Mouse (Mus musculus) hindbrain, postnatal 0 days (tissue): ENCODE results near the gene Rpusd3. TPM values are rescaled to one million over a fixed set of nuclear protein-coding genes. Genes with fewer than 3 reads are reported as not detected.

Experiments used
- ATAC-seq: fragments of 200-750 bp; cut with Nextera tagmentation; 2 replicates; pipeline ENCODE4 v1.8.0; 2017; ENCODE audit warnings: mild to moderate bottlenecking, moderate TSS enrichment, moderate library complexity
- DNase-seq: peaks from one replicate; pipeline ENCODE4 v3.0.0-alpha.2; 2015; ENCODE audit warnings: low spot score
- H3K27ac ChIP-seq: fragments of 300-500 bp; sonication (generic); 2 replicates; pipeline ENCODE4 v1.5.1; 2014; ENCODE audit warnings: mild to moderate bottlenecking
- H3K27me3 ChIP-seq: fragments of 300-500 bp; sonication (generic); 2 replicates; pipeline ENCODE4 v1.6.1; 2014; ENCODE audit warnings: low read length, mixed read lengths; ENCODE audit not compliant: insufficient read depth
- H3K36me3 ChIP-seq: fragments of 300-500 bp; sonication (generic); 2 replicates; pipeline ENCODE4 v1.6.1; 2014; ENCODE audit warnings: low read length, mixed read lengths; ENCODE audit not compliant: insufficient read depth
- H3K4me1 ChIP-seq: fragments of 300-500 bp; sonication (generic); 2 replicates; pipeline ENCODE4 v1.6.1; 2014; ENCODE audit warnings: antibody characterized with exemption, low read length, mixed read lengths; ENCODE audit not compliant: insufficient read depth
- H3K4me2 ChIP-seq: fragments of 300-500 bp; sonication (generic); 2 replicates; pipeline ENCODE4 v1.6.1; 2014; ENCODE audit warnings: low read depth, mild to moderate bottlenecking, low read length, moderate library complexity, mixed read lengths
- H3K4me3 ChIP-seq: fragments of 300-500 bp; sonication (generic); 2 replicates; pipeline ENCODE4 v1.5.1; 2014; ENCODE audit warnings: low read length
- H3K9ac ChIP-seq: fragments of 300-500 bp; sonication (generic); replicated peaks from 2 replicates; pipeline ENCODE4 v1.6.1; 2014; ENCODE audit warnings: mild to moderate bottlenecking, low read length, moderate library complexity, mixed read lengths
- H3K9me3 ChIP-seq: fragments of 300-500 bp; sonication (generic); 2 replicates; pipeline ENCODE4 v1.6.1; 2016; ENCODE audit warnings: low read length, mixed read lengths
- CTCF ChIP-seq: IDR thresholded peaks from 2 replicates; pipeline ENCODE4 v1.5.1; 2016; ENCODE audit warnings: antibody characterized with exemption, control low read depth, low read depth
- WGBS: fragments of 180-500 bp; shearing (Covaris S2); extraction: QIAGEN DNeasy Blood & Tissue Kit; methylation state at CpG from one replicate; pipeline ENCODE4 v1.1.7; 2014; 5-methylcytosine and 5-hydroxymethylcytosine counted together
- microRNA-seq, 2 experiments: library from miRNA; unstranded; fragments of <30 nt; microRNA quantifications; one replicate each; pipeline ENCODE4; 2016
- polyA plus RNA-seq: library from polyadenylated mRNA; unstranded; fragments of >200 nt; fragmentation: Nextera tagmentation; extraction: Ambion mirVana; gene quantifications from 2 replicates; pipeline ENCODE4 v1.2.1, GENCODE M21; 2015
- total RNA-seq: library from RNA; depleted of rRNA; stranded (reverse); fragments of >200 nt; gene quantifications from 2 replicates; pipeline ENCODE4 v1.2.3, GENCODE M21; 2014; rRNA removed

The Rpusd3 gene
- total and polyA plus RNA-seq, 2 experiments from 2014 or later, result 20.8 to 27.3 TPM

DNA sequence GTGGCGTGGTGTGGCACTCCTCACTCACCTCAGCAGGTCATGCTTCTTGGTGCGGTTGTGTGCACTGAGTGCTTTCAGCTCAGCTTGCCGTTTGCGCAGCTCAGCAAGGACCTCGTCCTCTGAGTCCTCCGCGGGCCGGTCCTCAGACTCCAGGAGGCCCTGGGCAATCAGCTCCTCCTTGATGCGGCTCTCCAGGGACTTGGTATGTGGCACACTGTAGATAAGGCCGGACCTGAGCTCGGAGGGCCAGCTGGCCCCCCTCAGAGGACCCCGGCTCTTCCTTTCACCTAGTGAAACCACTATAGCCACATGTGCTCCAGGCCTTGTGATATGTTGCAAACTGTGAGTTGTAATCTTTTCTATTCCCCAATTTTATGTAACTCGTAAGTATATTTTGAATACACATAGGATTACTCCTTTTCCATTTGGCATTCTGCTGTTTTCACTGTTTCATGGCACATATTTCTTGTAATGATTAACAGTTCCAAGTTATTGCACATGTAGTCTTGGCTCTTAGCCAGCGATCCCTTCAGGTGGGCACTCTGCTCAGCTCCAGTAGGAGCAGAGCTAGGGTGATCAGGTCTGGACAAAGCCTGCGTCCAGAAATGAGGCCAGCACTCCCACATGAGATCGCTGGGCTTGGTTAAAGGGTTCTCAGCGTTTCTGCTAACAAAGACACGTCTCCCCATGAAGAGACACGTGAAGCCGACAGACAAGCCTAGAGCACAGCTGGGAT lies 48.8 kb downstream of the Rpusd3 start:
- H3K36me3 ChIP-seq, result peaks cover 74% of the 10 kb centered on the region
- WGBS, result 95% methylated on average over 20 of the region's 20 CpGs
- H3K4me2 ChIP-seq, result no peak overlapping the region
- no peaks in the 10 kb centered on the region for H3K27me3 ChIP-seq
- no peaks in the 10 kb centered on the region for H3K4me1 ChIP-seq
- no peak for TF ChIP-seq CTCF
- H3K27ac ChIP-seq, result no peak overlapping the region
- H3K9me3 ChIP-seq, result no peaks in the 10 kb centered on the region
- H3K9ac ChIP-seq, result no peak overlapping the region
- H3K4me3 ChIP-seq, result no peak overlapping the region
- no peak for DNase-seq
- no peak for ATAC-seq

DNA sequence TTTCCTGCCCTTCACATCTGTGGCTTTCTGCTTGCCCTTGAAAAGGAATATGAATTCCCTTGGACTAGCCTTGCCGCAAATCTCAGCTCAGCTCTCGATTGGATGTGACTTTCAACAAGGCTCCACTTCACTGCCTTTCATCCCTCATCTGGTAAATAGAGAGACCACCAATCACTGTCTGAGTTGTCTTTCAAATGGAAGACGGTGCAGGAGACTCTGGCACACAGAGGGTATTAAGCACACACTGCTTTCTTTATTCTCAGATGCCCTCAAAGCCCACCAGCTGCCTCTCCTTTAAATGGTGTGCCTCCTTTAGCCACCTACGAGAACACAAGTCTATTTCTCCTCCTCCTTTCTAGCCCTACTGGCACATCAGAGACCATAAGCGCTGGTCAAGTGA lies 50.6 kb downstream of the Rpusd3 start:
- peak; percentile 31 for DNase-seq
- Histone ChIP-seq H3K9ac (no peak overlapping the region), H3K4me1 (no peaks in the 10 kb centered on the region), H3K36me3 (peaks cover 59% of the 10 kb centered on the region), H3K27ac (no peak overlapping the region), H3K4me2 (no peak overlapping the region), H3K9me3 (no peaks in the 10 kb centered on the region), H3K4me3 (no peak overlapping the region), H3K27me3 (no peaks in the 10 kb centered on the region)
- ATAC-seq, result peak; percentile 68
- WGBS, result 65% methylated on average over 5 of the region's 5 CpGs
- TF ChIP-seq CTCF, result no peak

DNA sequence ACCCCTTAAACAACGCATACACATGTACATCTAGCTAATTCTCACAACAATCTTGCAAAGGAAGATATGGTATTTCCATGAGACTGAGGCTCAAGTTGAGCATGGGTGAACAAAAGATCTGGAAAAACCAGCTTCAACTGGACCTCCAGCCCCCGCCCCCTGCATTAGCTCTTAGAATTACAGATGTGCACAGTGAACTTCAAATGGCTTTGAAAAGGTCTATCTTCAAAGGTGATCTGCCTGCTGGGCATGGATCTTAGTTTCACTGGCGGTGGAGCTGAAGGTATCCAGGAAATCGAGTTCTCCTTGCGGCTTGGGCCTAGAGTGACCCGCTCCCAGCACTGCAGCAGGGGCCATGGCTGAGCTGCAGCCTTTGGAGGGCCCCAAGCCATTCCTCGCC lies 51.0 kb downstream of the Rpusd3 start:
- ATAC-seq (no peak), DNase-seq (no peak)
- 84% methylated on average over 7 of the region's 7 CpGs for WGBS
- Histone ChIP-seq H3K27me3 (no peaks in the 10 kb centered on the region), H3K36me3 (peaks cover 54% of the 10 kb centered on the region), H3K9me3 (no peaks in the 10 kb centered on the region), H3K4me1 (no peaks in the 10 kb centered on the region), H3K4me3 (no peak overlapping the region), H3K4me2 (no peak overlapping the region), H3K27ac (peak overlapping the region; percentile 48; the same call in 1 of the 2 replicates), H3K9ac (no peak overlapping the region)
- TF ChIP-seq CTCF, result no peak

DNA sequence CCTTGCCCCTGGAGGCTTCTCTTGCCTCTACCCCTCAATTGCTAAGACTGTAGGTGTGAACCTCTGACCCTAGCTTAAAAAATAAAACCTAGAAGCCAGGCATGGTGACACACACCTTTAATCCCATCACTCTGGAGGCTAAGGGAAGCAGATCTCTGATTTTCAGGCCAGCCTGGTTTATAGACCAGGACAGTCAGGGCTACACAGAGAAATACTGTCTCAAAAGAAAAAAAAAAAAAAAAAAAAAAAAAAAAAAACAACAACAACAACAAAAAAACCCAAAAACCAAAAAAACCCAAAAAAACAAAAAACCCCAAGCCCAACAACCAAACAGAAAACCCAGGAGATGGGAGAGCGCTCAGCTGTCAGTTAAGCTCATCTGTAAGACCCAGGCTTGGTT lies 51.6 kb downstream of the Rpusd3 start:
- no peak overlapping the region for H3K4me2 ChIP-seq
- H3K36me3 ChIP-seq, result peaks cover 50% of the 10 kb centered on the region
- WGBS, result 100% methylated on average over 1 of the region's 1 CpGs
- DNase-seq (no peak), ATAC-seq (no peak)
- H3K27ac ChIP-seq, result no peak overlapping the region
- H3K9me3 ChIP-seq, result no peaks in the 10 kb centered on the region
- no peaks in the 10 kb centered on the region for H3K4me1 ChIP-seq
- no peak for TF ChIP-seq CTCF
- no peak overlapping the region for H3K9ac ChIP-seq
- no peaks in the 10 kb centered on the region for H3K27me3 ChIP-seq
- no peak overlapping the region for H3K4me3 ChIP-seq

DNA sequence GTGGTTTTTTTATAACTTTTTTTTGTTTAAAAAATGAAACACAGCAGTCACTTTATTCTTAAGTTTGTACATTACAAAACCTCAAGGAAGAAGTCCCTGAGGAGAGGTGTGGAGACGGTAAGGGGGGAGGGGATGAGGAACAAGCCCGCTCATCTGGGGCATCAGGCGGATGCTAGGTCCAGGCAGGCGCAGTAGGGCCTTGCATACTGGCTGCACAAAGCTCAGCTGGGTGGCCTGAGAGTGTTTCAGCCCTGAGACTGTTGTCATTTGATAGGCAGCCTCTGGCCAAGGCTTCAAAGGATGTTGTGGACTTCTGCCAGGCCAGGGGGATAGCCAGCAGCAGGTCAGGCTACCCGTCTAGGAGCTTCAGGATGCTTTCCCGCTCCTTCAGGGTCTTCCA lies 52.5 kb downstream of the Rpusd3 start:
- Histone ChIP-seq H3K36me3 (peaks cover 41% of the 10 kb centered on the region), H3K27ac (no peak overlapping the region), H3K9ac (no peak overlapping the region), H3K27me3 (no peaks in the 10 kb centered on the region), H3K4me3 (no peak overlapping the region), H3K4me1 (no peaks in the 10 kb centered on the region), H3K4me2 (no peak overlapping the region), H3K9me3 (no peaks in the 10 kb centered on the region)
- 79% methylated on average over 6 of the region's 6 CpGs for WGBS
- ATAC-seq (no peak), DNase-seq (no peak)
- no peak for TF ChIP-seq CTCF

Small RNA genes lying within 50 kb of the gene (microRNA-seq; reads per million reads assigned to microRNA genes)
- 0 reads per million in 2 experiments for gene Gm24387

Other genes with a start within 250 kb of the Rpusd3 start
- 64.9 and 72.9 TPM in 2 replicates for gene Lhfpl4, start 224.0 kb downstream of the Rpusd3 start, total RNA-seq
- 50.9 and 56.0 TPM in 2 replicates for gene Lhfpl4, start 224.0 kb downstream of the Rpusd3 start, polyA plus RNA-seq
- 48.9 and 49.8 TPM in 2 replicates for gene Mtmr14, start 181.5 kb downstream of the Rpusd3 start, total RNA-seq
- 29.1 and 34.8 TPM in 2 replicates for gene Mtmr14, start 181.5 kb downstream of the Rpusd3 start, polyA plus RNA-seq
- 4.2 and 16.9 TPM in 2 replicates for gene Cpne9, start 137.0 kb downstream of the Rpusd3 start, total RNA-seq
- gene Cpne9, start 137.0 kb downstream of the Rpusd3 start, polyA plus RNA-seq, result 16.1 and 18.6 TPM in 2 replicates
- 34.4 and 34.6 TPM in 2 replicates for gene Brpf1, start 112.2 kb downstream of the Rpusd3 start, total RNA-seq
- gene Brpf1, start 112.2 kb downstream of the Rpusd3 start, polyA plus RNA-seq, result 12.3 and 12.8 TPM in 2 replicates
- gene Ogg1, start 92.4 kb downstream of the Rpusd3 start, total RNA-seq, result 14.6 and 17.9 TPM in 2 replicates
- 8.6 and 8.9 TPM in 2 replicates for gene Ogg1, start 92.4 kb downstream of the Rpusd3 start, polyA plus RNA-seq
- 96.5 and 105 TPM in 2 replicates for gene Camk1, start 75.4 kb downstream of the Rpusd3 start, total RNA-seq
- 109 and 111 TPM in 2 replicates for gene Camk1, start 75.4 kb downstream of the Rpusd3 start, polyA plus RNA-seq
- gene Tada3, start 41.5 kb downstream of the Rpusd3 start, total RNA-seq, result 26.2 and 33.1 TPM in 2 replicates
- 57.5 and 61.8 TPM in 2 replicates for gene Tada3, start 41.5 kb downstream of the Rpusd3 start, polyA plus RNA-seq
- gene Arpc4, start 41.2 kb downstream of the Rpusd3 start, total RNA-seq, result 178 and 195 TPM in 2 replicates
- gene Arpc4, start 41.2 kb downstream of the Rpusd3 start, polyA plus RNA-seq, result 475 and 479 TPM in 2 replicates
- 11.9 and 13.1 TPM in 2 replicates for gene Ttll3, start 30.1 kb downstream of the Rpusd3 start, total RNA-seq
- 10.3 and 11.6 TPM in 2 replicates for gene Ttll3, start 30.1 kb downstream of the Rpusd3 start, polyA plus RNA-seq
- not detected in 2 replicates for gene Cidec, start 16.4 kb upstream of the Rpusd3 start, total RNA-seq
- not detected in 2 replicates for gene Cidec, start 16.4 kb upstream of the Rpusd3 start, polyA plus RNA-seq
- 48.6 and 57.9 TPM in 2 replicates for gene Jagn1, start 23.2 kb upstream of the Rpusd3 start, total RNA-seq
- 80.2 and 82.3 TPM in 2 replicates for gene Jagn1, start 23.2 kb upstream of the Rpusd3 start, polyA plus RNA-seq
- gene Il17re, start 39.1 kb upstream of the Rpusd3 start, total RNA-seq, result 0.10 TPM in 1 of 2 replicates, not detected in the other
- gene Il17re, start 39.1 kb upstream of the Rpusd3 start, polyA plus RNA-seq, result 0.48 and 0.75 TPM in 2 replicates
- gene Il17rc, start 52.1 kb upstream of the Rpusd3 start, total RNA-seq, result 7.3 and 9.0 TPM in 2 replicates
- gene Il17rc, start 52.1 kb upstream of the Rpusd3 start, polyA plus RNA-seq, result 5.2 and 7.0 TPM in 2 replicates
- gene Creld1, start 64.0 kb upstream of the Rpusd3 start, total RNA-seq, result 41.6 and 51.1 TPM in 2 replicates
- gene Creld1, start 64.0 kb upstream of the Rpusd3 start, polyA plus RNA-seq, result 60.2 and 65.0 TPM in 2 replicates
- gene Prrt3, start 82.6 kb upstream of the Rpusd3 start, total RNA-seq, result 40.4 and 41.7 TPM in 2 replicates
- 15.7 and 15.8 TPM in 2 replicates for gene Prrt3, start 82.6 kb upstream of the Rpusd3 start, polyA plus RNA-seq
- gene Emc3, start 112.3 kb upstream of the Rpusd3 start, total RNA-seq, result 81.0 and 86.8 TPM in 2 replicates
- 120 and 124 TPM in 2 replicates for gene Emc3, start 112.3 kb upstream of the Rpusd3 start, polyA plus RNA-seq
- gene Fancd2, start 112.3 kb upstream of the Rpusd3 start, total RNA-seq, result 3.8 and 4.5 TPM in 2 replicates
- 2.1 and 2.7 TPM in 2 replicates for gene Fancd2, start 112.3 kb upstream of the Rpusd3 start, polyA plus RNA-seq
- gene Fancd2os, start 181.4 kb upstream of the Rpusd3 start, total RNA-seq, result 0.54 TPM in 1 of 2 replicates, not detected in the other
- not detected in 2 replicates for gene Fancd2os, start 181.4 kb upstream of the Rpusd3 start, polyA plus RNA-seq
- 179 and 211 TPM in 2 replicates for gene Brk1, start 185.4 kb upstream of the Rpusd3 start, total RNA-seq
- gene Brk1, start 185.4 kb upstream of the Rpusd3 start, polyA plus RNA-seq, result 295 TPM in 2 replicates
- gene Vhl, start 204.6 kb upstream of the Rpusd3 start, total RNA-seq, result 95.7 and 95.9 TPM in 2 replicates
- 65.4 and 66.8 TPM in 2 replicates for gene Vhl, start 204.6 kb upstream of the Rpusd3 start, polyA plus RNA-seq
- gene Irak2, start 219.1 kb upstream of the Rpusd3 start, total RNA-seq, result 12.1 and 13.9 TPM in 2 replicates
- 4.6 and 4.8 TPM in 2 replicates for gene Irak2, start 219.1 kb upstream of the Rpusd3 start, polyA plus RNA-seq